Mouse (Mus musculus): ENCODE measurements around the gene Pld1. TPM values are rescaled to one million over a fixed set of nuclear protein-coding genes. Genes with fewer than 3 reads are reported as not detected.

Pld1 gene
- total RNA-seq, 2 experiments from 2014 or later = 3.2 to 12.7 TPM

GRCm38 (mm10) chr3:27983935-27984577 lies 45.6 kb downstream of the Pld1 start:
- no peak for ATAC-seq (replicated peaks; ENCODE audit: low FRiP score, poor library complexity, severe bottlenecking)

- no peak for ATAC-seq (replicated peaks; ENCODE audit: low FRiP score, poor library complexity, severe bottlenecking)
Measured at GRCm38 (mm10) chr3:27984620-27985019, 46.1 kb downstream of the Pld1 start.

GRCm38 (mm10) chr3:27985344-27985743 lies 46.8 kb downstream of the Pld1 start:
- ATAC-seq (replicated peaks; ENCODE audit: low FRiP score, poor library complexity, severe bottlenecking) = no peak

- ATAC-seq (replicated peaks; ENCODE audit: low FRiP score, poor library complexity, severe bottlenecking) = no peak
Measured at GRCm38 (mm10) chr3:27987891-27988536, 49.5 kb downstream of the Pld1 start.

- ATAC-seq (replicated peaks; ENCODE audit: low FRiP score, poor library complexity, severe bottlenecking) = no peak
Measured at GRCm38 (mm10) chr3:27991100-27991703, 52.7 kb downstream of the Pld1 start.

- ATAC-seq (replicated peaks; ENCODE audit: low FRiP score, poor library complexity, severe bottlenecking) = no peak
Measured at GRCm38 (mm10) chr3:27994175-27994990, 55.9 kb downstream of the Pld1 start.

GRCm38 (mm10) chr3:28004321-28004720 lies 65.8 kb downstream of the Pld1 start:
- no peak for ATAC-seq (replicated peaks; ENCODE audit: low FRiP score, poor library complexity, severe bottlenecking)

- ATAC-seq (replicated peaks; ENCODE audit: low FRiP score, poor library complexity, severe bottlenecking) = no peak
Measured at GRCm38 (mm10) chr3:28007684-28008083, 69.2 kb downstream of the Pld1 start.

GRCm38 (mm10) chr3:28008369-28008768 lies 69.9 kb downstream of the Pld1 start:
- ATAC-seq (replicated peaks; ENCODE audit: low FRiP score, poor library complexity, severe bottlenecking) = no peak

- ATAC-seq (replicated peaks; ENCODE audit: low FRiP score, poor library complexity, severe bottlenecking) = no peak
Measured at GRCm38 (mm10) chr3:28012177-28012576, 73.7 kb downstream of the Pld1 start.

- no peak for ATAC-seq (replicated peaks; ENCODE audit: low FRiP score, poor library complexity, severe bottlenecking)
Measured at GRCm38 (mm10) chr3:28013441-28013840, 74.9 kb downstream of the Pld1 start.

- ATAC-seq (replicated peaks; ENCODE audit: low FRiP score, poor library complexity, severe bottlenecking) = no peak
Measured at GRCm38 (mm10) chr3:28017002-28017401, 78.5 kb downstream of the Pld1 start.

GRCm38 (mm10) chr3:28019727-28020126 lies 81.2 kb downstream of the Pld1 start:
- no peak for ATAC-seq (replicated peaks; ENCODE audit: low FRiP score, poor library complexity, severe bottlenecking)

- no peak for ATAC-seq (replicated peaks; ENCODE audit: low FRiP score, poor library complexity, severe bottlenecking)
Measured at GRCm38 (mm10) chr3:28020404-28020803, 81.9 kb downstream of the Pld1 start.

GRCm38 (mm10) chr3:28022191-28022590 lies 83.7 kb downstream of the Pld1 start:
- no peak for ATAC-seq (replicated peaks; ENCODE audit: low FRiP score, poor library complexity, severe bottlenecking)

GRCm38 (mm10) chr3:28026876-28027275 lies 88.4 kb downstream of the Pld1 start:
- ATAC-seq (replicated peaks; ENCODE audit: low FRiP score, poor library complexity, severe bottlenecking) = no peak

- no peak for ATAC-seq (replicated peaks; ENCODE audit: low FRiP score, poor library complexity, severe bottlenecking)
Measured at GRCm38 (mm10) chr3:28028456-28028855, 90.0 kb downstream of the Pld1 start.

- no peak for ATAC-seq (replicated peaks; ENCODE audit: low FRiP score, poor library complexity, severe bottlenecking)
Measured at GRCm38 (mm10) chr3:28030860-28031259, 92.4 kb downstream of the Pld1 start.

- no peak for ATAC-seq (replicated peaks; ENCODE audit: low FRiP score, poor library complexity, severe bottlenecking)
Measured at GRCm38 (mm10) chr3:28031643-28032243, 93.2 kb downstream of the Pld1 start.

GRCm38 (mm10) chr3:28033898-28034297 lies 95.4 kb downstream of the Pld1 start:
- ATAC-seq (replicated peaks; ENCODE audit: low FRiP score, poor library complexity, severe bottlenecking) = no peak

All from erythroblast, adult 5-6 weeks (primary cell).